Mouse (Mus musculus) liver, postnatal 0 days (tissue): ENCODE results near the gene Tuba1c.

Experiments used
- CTCF ChIP-seq: sonication (generic); IDR thresholded peaks from 2 replicates; pipeline ENCODE4 v1.5.1; 2016; ENCODE audit warnings: antibody characterized with exemption, low read depth
- EP300 ChIP-seq: IDR thresholded peaks from 2 replicates; pipeline ENCODE4 v1.6.1; 2016; ENCODE audit warnings: antibody characterized with exemption, low read depth, mild to moderate bottlenecking

GRCm38 (mm10) chr15:99074600-99075333 is 45.1 kb downstream of the Tuba1c start:
- TF ChIP-seq EP300 = no peak
- TF ChIP-seq CTCF = no peak
